Mouse (Mus musculus) telencephalon, adult 2 months (tissue): ENCODE measurements around the gene Tmem169.
"Not testable (repeated sequence)": the region's sequence is repeated elsewhere in the genome, so short reads cannot be mapped to it uniquely, and the experiment has no call there.

Experiments
- DNase-seq: peaks from one replicate; pipeline ENCODE4 v3.0.0-alpha.2; 2011; ENCODE audit warnings: low read depth, low spot score

Gene Tmem169

GRCm38 (mm10) chr1:72283992-72284485 is at the start of gene Tmem169, which contains the start of gene Pecr:
Gene Tmem169 (plus strand): TSS chr1:72284369.
Gene Pecr (minus strand): TSS chr1:72284314.
- DNase-seq = peak; percentile 91

DNA sequence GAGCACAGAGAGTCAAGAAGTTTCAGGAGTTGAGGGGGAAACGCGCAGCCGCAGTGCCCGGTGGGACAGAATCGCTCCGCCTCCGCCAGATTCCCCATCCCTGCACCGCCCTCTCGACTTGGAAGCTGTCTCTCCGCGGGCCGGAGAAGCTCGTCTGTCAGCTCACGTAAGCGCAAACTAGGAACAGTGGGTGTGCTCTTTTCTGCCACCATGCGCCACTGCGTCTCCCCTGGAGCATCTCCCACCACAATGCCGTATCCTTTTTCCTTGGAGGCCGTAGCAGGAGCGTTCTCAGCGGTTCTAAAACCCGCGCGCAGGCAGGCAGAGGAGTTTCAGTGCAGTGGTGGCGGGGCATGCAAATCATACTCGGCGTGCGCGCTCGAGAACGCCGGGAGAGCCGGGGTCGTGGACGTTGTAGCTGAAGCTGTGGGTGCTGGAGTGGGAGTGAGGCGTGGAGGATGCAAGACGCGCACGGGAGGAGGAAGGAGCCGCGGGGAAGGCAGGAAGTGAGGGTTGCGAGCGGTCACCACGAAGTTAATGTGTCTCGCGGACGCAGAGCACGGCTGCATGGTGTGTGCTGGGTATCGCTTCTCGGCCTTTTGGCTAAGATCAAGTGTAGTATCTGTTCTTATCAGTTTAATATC is 47.7 kb upstream of the Tmem169 start:
- peak; percentile 74 for DNase-seq

- no peak for DNase-seq
These were observed 47.0 kb upstream of the Tmem169 start for GRCm38 (mm10) chr1:72237007-72237775.

- DNase-seq = no peak
These were observed 46.1 kb upstream of the Tmem169 start for GRCm38 (mm10) chr1:72238016-72238580.

DNA sequence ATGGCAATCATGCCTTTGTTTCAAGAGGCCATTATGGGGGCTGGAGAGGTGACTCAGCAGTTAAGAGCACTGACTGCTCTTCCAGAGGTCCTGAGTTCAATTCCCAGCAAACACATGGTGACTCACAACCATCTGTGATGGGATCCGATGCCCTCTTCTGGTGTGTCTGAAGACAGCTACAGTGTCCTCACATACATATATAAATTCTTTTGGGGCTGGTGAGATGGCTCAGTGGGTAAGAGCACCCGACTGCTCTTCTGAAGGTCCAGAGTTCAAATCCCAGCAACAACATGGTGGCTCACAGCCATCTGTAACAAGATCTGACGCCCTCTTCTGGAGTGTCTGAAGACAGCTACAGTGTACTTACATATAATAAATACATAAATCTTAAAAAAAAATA is 45.1 kb upstream of the Tmem169 start:
- not testable (repeated sequence) for DNase-seq

GRCm38 (mm10) chr1:72242581-72243143 is 41.5 kb upstream of the Tmem169 start:
- no peak for DNase-seq

DNA sequence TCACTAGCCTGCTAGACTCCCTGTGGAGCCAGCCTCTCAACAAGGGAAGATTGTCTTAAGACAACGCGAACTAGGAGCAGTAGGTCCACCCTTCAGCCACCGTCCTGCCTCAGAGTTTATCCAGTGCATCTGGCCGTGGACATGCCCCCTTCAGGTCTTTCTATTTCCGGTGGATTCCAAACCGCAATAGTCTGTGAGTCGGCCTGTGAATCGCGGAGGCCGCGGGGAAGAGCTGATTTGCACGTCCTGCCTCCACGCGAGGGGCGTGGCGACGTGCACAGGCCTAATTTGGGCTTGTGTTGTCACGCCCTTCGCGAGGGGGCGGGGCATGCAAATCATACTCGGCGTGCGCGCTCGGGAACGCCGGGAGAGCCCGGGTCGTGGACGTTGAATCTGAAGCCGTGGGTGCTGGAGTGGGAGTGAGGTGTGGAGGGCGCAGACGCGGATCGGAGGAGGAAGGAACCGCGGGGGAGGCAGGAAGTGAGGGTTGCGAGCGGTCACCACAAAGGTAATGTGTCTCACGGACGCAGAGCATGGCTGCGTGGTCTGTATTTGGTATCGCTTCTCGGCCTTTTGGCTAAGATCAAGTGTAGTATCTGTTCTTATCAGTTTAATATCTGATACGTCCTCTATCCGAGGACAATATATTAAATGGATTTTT is 40.4 kb upstream of the Tmem169 start:
- DNase-seq = peak; percentile 95

DNA sequence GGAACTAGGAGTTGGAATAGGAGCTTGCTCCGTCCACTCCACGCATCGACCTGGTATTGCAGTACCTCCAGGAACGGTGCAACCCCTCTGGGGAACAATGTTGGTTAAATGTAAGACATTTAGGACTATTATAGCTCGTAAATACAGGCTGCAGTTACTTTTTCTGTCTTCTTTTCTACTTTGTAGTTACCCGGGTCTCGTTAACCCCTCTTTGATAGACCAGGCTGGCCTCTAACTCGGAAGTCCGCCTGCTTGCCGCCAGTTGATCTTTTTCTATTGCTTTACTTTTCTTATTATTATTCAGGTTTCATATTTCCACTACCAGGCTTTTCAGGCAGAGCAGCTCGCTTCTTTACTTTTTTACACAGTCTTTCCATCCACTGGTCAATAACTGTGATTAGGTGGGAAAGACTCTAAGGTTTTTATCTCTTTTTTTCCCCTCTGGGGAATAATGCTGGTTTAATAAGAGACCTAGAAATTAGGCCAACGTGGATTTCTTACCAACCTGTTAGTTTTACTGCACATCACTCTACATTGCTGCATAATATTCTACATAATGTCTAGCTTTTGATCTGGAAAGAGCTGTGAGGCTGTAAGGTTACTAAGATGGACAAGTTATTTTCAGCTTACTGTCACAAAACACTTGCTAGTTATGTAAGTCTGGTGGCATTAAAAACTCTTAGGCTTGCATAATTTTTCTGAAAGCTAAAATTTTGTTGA is 39.7 kb upstream of the Tmem169 start:
- DNase-seq = peak; percentile 76

- DNase-seq = not testable (repeated sequence)
These were observed 35.9 kb upstream of the Tmem169 start for GRCm38 (mm10) chr1:72248226-72248737.

DNA sequence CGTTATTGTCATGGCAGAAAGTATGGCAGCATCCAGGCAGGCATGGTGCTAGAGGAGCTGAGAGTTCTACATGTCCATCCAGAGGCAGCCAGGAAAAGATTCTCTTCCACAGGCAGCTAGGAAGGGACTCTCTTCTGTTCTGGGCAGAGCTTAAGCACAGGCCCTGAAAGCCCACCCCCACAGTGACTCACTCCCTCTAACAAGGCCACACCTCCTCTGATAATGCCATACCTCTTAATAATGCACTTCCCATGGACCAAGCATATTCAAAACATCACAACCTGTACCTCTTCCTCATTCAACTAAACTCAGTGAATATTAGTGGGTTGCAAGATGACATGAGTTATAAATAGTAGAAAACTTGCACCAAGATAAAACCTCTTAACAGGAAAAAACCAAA is 32.4 kb upstream of the Tmem169 start:
- DNase-seq = no peak

- DNase-seq = no peak
These were observed 30.2 kb upstream of the Tmem169 start for GRCm38 (mm10) chr1:72253881-72254491.

- DNase-seq = peak; percentile 79
These were observed 29.6 kb upstream of the Tmem169 start for GRCm38 (mm10) chr1:72254545-72255061.

- DNase-seq = peak; percentile 77
These were observed 28.9 kb upstream of the Tmem169 start for GRCm38 (mm10) chr1:72255062-72255853.

GRCm38 (mm10) chr1:72255854-72256175 is 28.4 kb upstream of the Tmem169 start:
- no peak for DNase-seq

DNA sequence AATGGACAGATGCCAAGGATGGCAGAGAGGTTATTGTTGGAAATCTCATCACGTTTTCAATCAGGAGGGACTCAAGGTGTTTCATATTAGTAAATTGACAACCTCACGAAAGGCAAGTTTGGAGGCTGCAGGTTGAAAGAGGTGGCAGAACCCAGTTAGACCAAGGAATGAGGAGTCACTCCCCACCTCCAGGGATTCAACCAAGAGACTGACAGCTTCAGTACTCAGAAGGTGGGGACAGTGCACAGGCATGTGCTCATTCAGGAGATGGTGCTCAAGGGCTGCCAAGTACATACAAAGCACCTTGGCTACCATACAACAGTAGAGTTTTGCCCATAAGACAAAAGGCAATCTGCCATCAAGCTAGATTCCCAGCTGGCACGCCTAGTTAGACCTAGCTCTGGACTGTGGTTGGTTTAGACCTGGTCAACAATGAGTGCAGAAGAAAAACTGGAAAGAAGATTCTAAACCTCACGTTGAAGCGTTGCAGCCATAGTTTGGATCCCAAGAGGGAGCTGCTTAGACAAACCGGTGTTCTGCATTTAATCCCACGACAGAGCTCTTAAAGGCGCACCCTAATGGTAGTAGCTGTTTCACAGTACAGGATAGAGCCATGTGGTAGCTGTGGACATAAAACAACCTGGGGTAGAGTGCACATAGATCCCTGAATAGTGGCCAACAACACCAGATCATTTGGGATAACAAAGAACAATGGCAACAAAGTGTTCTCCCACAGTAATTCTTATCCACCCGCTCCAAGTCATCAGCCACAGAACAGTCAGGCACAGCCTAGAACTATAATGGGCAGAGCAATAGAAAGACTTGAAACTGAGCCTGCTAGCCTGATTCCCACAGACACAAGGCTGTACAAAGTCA is 27.6 kb upstream of the Tmem169 start:
- DNase-seq = no peak

- no peak for DNase-seq
These were observed 21.1 kb upstream of the Tmem169 start for GRCm38 (mm10) chr1:72263099-72263498.

DNA sequence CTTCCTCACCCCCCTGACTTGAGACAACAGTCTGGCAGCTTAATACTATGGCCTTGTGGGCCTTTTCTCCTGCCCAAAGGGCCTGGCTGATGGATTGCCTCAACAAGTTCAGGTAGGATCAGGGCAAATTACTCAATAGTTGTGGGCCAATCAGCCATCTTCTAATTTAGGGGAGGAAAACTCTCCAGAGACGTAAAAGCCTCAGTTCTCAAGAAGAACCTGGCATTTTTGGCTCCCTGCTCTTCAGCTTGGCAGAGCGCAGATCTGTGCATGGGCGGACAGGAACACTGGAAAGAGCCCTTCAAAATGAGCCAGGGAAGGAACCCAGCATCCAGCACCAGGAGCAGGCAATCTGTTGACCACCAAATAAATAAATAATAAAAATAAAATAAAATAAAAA is 6.1 kb upstream of the Tmem169 start:
- DNase-seq = no peak

GRCm38 (mm10) chr1:72282604-72283003 is 1.6 kb upstream of the Tmem169 start:
- no peak for DNase-seq
